Mouse (Mus musculus): ENCODE data around the gene Rpl29. TPM values are rescaled to one million over a fixed set of nuclear protein-coding genes. Genes with fewer than 3 reads are reported as not detected.

Rpl29 gene
- polyA plus RNA-seq (2015; fragmentation: Nextera tagmentation; extraction: Ambion mirVana), result 876 and 951 TPM in 2 replicates

DNA sequence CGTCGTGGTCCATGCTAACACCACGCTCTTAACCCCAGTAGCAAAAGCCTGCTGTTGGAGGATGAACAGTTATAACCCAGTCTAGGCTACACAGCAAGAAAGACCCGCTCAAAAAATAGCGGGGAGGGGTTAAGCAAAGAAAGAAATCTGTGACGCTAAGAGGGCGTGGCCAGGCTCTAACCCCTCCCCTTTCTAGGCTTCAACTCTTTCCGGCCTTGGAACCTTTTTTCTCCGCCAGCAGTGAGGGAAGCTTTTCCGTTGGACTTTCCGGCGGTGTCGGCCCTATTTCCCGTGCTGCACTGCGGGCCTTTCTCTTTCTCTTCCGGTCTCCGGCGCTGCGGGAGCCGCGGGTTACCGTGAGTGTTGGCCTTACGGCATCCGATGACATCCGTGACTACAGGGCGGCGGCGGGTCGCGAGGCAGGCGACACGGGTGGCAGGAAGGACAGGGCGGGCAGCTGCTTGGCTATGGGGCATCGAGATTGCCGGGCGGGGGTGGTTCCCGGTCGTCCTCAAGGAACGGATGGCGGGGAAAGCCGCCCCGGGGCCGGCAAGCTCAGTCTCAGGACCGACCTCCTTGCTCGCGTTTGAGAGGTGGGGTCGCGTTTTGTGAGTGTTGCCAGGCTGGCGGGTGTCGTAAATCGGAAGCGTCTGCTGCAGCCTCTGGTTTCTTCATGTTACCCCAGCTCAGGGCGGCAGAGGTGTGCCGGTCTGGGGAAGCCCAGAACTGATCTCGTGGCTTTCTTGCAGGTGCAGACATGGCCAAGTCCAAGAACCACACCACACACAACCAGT lies at the start of gene Rpl29:
Gene Rpl29 (plus strand): TSS at position 234 of the 794 bp plus-strand sequence.
- Histone ChIP-seq H3K4me2 (replicated peaks) (peak within 1 kb of the TSS; percentile 72), H3K27me3 (no peaks in the 10 kb centered on the region), H3K27ac (peak within 1 kb of the TSS; percentile 97), H3K4me1 (peaks cover 12% of the 10 kb centered on the region), H3K9me3 (no peaks in the 10 kb centered on the region), H3K4me3 (peak within 1 kb of the TSS; percentile 80), H3K9ac (peak within 1 kb of the TSS; percentile 99), H3K36me3 (peaks cover 38% of the 10 kb centered on the region)
- ATAC-seq (ENCODE audit: low FRiP score, low read depth), result peak; percentile 94
- WGBS, result under 1% methylated on average over 55 of the region's 55 CpGs

DNA sequence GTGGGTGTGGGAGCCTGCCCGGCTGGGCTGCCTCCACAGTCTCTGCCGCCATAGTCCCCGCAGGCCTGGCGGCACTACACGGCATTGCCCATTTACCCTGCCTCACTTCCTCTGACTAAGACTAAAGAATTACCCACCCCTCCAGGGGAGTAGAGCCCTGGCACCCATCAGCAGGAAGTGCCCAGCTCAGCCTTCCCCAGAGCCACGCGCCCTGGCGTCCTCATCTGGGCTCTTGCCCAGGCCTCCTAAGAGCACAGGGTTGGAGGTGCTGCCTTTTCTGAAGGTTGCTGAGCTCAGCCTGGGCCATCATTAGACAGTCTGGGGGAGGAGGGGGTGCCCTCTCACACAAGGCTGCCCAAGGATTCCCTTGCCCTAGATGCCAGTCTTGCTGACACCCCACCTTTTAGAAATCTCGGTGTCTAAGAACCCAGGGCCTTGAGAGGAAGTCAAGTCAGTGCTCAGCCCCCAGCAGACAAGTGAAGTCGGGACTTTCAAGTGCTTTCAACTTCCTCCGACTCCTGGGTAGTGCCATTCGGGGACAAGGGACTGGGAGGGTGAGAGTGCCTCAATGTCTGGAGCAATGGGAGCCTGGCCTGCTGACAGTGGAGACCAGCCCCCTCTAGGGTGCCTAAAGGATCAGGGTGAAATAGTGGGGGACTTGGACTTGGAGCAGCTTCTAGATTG lies 42.9 kb upstream of the Rpl29 start:
- H3K4me1 ChIP-seq, result peaks cover 37% of the 10 kb centered on the region
- H3K27ac ChIP-seq, result no peak overlapping the region
- H3K9ac ChIP-seq, result no peak overlapping the region
- no peak overlapping the region for H3K4me3 ChIP-seq
- no peaks in the 10 kb centered on the region for H3K27me3 ChIP-seq
- H3K4me2 ChIP-seq (replicated peaks), result no peak overlapping the region
- H3K36me3 ChIP-seq, result no peaks in the 10 kb centered on the region
- ATAC-seq (ENCODE audit: low FRiP score, low read depth), result no peak
- 87% methylated on average over 12 of the region's 12 CpGs for WGBS
- no peaks in the 10 kb centered on the region; the same call in 1 of the 2 replicates for H3K9me3 ChIP-seq

DNA sequence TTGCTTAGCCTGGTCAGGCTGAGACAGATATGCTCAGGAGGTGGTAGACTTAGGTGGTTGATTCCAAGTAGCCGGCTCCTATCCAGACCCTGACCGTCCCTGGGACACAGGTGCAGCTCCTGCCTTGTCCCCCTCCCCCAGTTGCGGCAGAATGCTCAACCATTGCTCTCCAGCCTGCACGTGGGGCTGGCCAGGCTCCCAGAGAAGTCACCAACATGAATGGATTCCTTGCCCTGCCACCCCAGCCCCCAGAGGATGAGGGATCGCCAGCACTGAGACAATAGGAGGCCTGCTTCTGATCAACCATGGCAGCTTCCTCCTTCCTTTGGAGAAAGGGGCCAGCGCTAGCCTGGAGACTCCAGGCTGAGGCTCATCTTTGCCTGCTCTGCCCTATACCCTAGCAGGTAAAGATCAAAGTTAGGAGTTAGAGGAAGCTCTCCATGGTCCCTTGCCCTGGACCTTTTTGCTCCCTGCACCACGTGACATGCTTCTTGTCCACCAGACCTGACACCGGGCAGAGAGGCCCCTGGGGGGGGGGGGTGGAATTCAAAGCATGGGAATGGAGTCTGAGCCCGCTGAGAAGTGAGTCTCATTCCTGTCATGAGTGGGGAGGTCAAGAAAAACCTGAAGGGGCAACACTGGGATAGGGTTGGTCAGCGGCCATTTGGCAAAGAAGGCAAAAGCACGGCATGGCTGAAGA lies 36.3 kb upstream of the Rpl29 start:
- H3K9me3 ChIP-seq, result no peaks in the 10 kb centered on the region; the same call in 1 of the 2 replicates
- H3K9ac ChIP-seq, result no peak overlapping the region
- 76% methylated on average over 11 of the region's 11 CpGs for WGBS
- H3K27ac ChIP-seq, result no peak overlapping the region
- H3K4me3 ChIP-seq, result no peak overlapping the region
- no peak overlapping the region for H3K4me2 ChIP-seq (replicated peaks)
- H3K27me3 ChIP-seq, result no peaks in the 10 kb centered on the region
- H3K36me3 ChIP-seq, result no peaks in the 10 kb centered on the region
- ATAC-seq (ENCODE audit: low FRiP score, low read depth), result no peak
- peaks cover 35% of the 10 kb centered on the region for H3K4me1 ChIP-seq

DNA sequence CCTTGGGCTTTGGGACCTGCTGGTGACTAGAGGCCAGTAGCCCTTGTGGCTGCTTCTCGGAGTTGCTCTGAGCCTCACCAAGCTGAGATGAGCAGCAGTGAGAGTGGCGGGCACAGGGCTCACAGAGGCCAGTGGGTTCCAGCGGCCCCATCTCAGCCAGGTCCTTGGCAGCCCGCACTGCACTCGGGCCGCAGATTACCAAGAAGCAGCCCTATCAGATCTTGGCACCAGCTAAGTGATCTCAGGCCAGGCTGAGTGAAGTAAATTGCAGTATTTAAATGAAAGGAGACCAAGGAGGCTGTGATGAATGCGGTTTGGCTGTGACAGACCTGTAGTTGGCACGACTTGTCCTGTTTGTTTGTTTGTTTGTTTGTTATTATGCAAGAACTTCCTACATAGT lies 35.7 kb upstream of the Rpl29 start:
- WGBS, result 94% methylated on average over 8 of the region's 8 CpGs
- no peak overlapping the region for H3K9ac ChIP-seq

DNA sequence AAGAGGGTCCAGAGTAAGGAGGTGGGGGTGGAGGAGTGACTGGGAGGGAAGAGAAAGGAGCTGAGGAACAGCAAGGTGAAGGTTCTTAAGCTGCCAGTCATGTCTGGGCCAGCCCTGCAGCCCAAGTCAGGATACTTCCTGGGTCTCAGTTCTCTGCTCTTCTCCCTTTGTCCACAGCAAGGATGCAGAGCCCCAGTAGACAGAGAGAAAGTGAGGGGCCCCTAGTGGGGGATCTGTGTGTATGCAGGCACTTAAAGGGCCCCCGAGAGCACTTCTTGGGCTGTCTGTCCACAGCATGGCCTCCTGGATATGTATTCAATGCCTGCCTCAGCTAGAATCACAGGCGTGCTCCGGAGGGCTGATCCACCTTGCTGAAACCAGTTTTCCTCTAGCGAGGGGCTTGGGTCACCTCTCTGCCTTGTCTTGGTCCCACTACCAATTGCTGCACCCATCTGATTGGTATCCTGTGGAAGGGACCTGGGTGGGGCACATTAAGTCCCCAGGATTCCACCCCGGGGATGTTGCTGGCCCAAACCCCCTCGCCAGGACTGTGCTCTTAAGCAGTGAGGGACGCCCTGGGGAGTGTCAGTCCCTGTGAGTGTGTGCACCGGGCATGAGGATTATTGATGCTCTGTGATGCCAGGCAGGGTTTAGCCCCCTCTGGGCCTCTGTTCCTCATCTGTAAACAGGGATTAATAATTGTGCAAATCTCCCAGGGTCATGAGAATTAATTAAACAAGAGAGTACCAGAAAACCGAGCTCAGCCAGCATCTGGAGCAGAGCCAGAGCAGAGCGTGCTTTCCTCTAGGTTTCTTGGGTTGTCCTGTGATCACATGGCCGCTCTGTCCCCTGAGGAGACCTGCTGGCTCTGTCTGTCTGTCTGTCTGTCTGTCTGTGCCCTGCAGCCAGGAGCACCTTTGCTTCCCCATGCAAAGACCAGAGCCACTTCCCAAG lies 34.3 kb upstream of the Rpl29 start:
- Histone ChIP-seq H3K27me3 (no peaks in the 10 kb centered on the region), H3K27ac (0 out of 2 replicates have a peak overlapping the region, but pooled peaks have one; percentile 33), H3K9me3 (no peaks in the 10 kb centered on the region), H3K4me3 (no peak overlapping the region), H3K4me1 (peaks cover 41% of the 10 kb centered on the region), H3K36me3 (no peaks in the 10 kb centered on the region), H3K4me2 (replicated peaks) (no peak overlapping the region), H3K9ac (peak overlapping the region; percentile 36; the same call in 1 of the 2 replicates)
- WGBS, result 48% methylated on average over 11 of the region's 11 CpGs
- peak; percentile 51; the same call in 1 of the 2 replicates for ATAC-seq (ENCODE audit: low FRiP score, low read depth)

More for the DNA sequence above, 35.7 kb upstream of the Rpl29 start:
- H3K27ac ChIP-seq, result no peak overlapping the region
- H3K36me3 ChIP-seq, result no peaks in the 10 kb centered on the region
- H3K27me3 ChIP-seq, result no peaks in the 10 kb centered on the region
- H3K4me1 ChIP-seq, result peaks cover 35% of the 10 kb centered on the region
- no peak for ATAC-seq (ENCODE audit: low FRiP score, low read depth)
- no peak overlapping the region for H3K4me2 ChIP-seq (replicated peaks)
- H3K9me3 ChIP-seq, result no peaks in the 10 kb centered on the region; the same call in 1 of the 2 replicates
- H3K4me3 ChIP-seq, result no peak overlapping the region

DNA sequence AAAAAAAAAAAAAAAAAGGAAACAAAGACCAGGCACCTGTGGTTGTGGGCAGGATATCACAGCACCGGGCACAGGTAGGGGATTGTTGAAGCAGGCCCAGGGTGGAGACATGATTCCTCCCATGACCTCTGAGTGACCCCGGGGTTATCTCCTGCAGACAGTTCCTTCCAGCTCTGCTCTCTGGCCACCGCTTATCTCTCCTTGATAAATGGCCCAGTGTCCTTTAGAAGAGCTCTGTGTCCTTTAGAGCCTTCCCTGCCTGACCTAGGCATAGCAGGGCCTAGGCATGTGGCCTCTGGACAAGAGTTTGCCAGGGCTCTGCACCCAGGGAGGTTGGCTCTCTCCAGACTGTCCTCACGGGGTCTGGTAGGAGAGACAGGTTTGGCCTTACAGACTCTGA lies 31.5 kb upstream of the Rpl29 start:
- no peak overlapping the region for H3K4me3 ChIP-seq
- H3K27me3 ChIP-seq, result no peaks in the 10 kb centered on the region
- WGBS, result 68% methylated on average over 4 of the region's 4 CpGs
- no peaks in the 10 kb centered on the region for H3K36me3 ChIP-seq
- H3K4me2 ChIP-seq (replicated peaks), result no peak overlapping the region
- no peak overlapping the region for H3K9ac ChIP-seq
- H3K27ac ChIP-seq, result no peak overlapping the region
- H3K4me1 ChIP-seq, result peaks cover 29% of the 10 kb centered on the region
- H3K9me3 ChIP-seq, result no peaks in the 10 kb centered on the region
- ATAC-seq (ENCODE audit: low FRiP score, low read depth), result no peak

DNA sequence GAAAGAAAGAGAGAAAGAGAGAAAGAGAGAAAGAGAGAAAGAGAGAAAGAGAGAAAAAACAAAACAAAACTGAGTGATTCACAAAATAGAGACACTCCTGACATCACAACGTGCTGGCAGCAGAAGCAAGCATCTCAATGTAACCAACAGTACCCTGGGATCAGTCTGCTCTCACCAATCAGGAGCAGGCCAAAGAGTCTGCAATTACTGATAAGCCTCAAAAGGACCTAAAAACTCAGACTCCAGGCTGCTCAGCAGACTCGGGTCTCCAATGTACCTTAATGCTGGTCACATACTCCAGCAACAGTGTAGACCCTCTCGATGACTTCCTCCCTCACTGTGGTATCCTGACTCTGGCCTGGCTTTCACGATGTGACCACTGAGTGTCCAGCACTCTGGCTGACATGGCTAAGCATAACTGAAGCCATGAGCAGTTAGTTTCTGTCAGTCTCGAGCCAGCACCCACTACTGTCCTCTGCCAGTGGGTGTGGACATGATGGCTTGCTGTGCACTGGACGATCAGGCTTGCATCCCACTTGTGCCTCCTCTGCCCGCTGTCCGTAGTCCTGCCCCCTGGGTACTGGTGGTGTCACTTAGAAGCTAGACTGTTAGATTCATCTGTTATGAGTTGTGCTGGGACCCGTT lies 30.5 kb upstream of the Rpl29 start:
- Histone ChIP-seq H3K4me1 (peaks cover 30% of the 10 kb centered on the region), H3K27me3 (no peaks in the 10 kb centered on the region), H3K9me3 (no peaks in the 10 kb centered on the region), H3K4me2 (replicated peaks) (no peak overlapping the region), H3K36me3 (no peaks in the 10 kb centered on the region), H3K4me3 (no peak overlapping the region), H3K9ac (no peak overlapping the region), H3K27ac (no peak overlapping the region)
- ATAC-seq (ENCODE audit: low FRiP score, low read depth), result no peak
- 70% methylated on average over 9 of the region's 9 CpGs for WGBS

DNA sequence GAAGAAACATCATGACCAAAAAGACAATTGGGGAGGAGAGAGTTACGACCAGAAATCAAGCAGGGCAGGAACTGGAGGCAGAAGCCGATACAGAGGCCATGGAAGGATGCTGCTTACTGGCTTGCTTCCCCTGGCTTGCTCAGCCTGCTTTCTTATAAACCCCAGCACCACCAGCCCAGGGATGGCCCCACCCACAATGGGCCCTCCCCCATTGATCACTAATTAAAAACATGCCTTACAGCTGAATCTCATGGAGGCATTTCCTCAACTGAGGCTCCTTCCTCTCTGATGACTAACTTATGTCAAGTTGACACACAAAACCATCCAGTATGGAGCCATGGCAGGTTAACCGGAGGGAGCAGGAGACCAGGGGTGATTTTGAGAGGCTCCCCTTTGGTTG lies 29.4 kb upstream of the Rpl29 start:
- Histone ChIP-seq H3K27ac (no peak overlapping the region), H3K4me2 (replicated peaks) (no peak overlapping the region), H3K36me3 (no peaks in the 10 kb centered on the region), H3K4me3 (no peak overlapping the region), H3K9me3 (no peaks in the 10 kb centered on the region), H3K9ac (no peak overlapping the region), H3K27me3 (no peaks in the 10 kb centered on the region), H3K4me1 (peaks cover 23% of the 10 kb centered on the region)
- no peak for ATAC-seq (ENCODE audit: low FRiP score, low read depth)
- WGBS, result 55% methylated on average over 3 of the region's 3 CpGs

DNA sequence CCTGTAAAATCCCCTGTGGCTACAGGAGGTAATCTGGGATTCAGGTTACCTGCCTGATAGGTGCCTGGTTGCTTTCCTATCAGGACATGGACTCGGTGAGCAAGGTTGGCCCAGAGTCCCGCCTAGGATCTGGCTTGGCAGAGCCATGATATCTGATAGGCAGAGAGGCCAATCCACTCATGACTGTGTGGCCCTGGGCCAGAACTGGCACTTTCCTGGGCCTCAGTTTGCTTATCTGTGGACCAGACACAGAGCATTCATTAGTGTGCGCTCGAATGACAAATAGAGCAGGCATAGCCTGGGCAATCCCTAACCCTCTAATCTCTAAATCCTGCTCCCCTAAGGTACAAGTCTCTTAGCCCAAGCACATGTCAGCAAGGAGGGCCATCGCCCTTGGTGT lies 27.1 kb upstream of the Rpl29 start:
- Histone ChIP-seq H3K4me1 (peaks cover 35% of the 10 kb centered on the region), H3K36me3 (no peaks in the 10 kb centered on the region), H3K4me3 (no peak overlapping the region), H3K9ac (no peak overlapping the region), H3K4me2 (replicated peaks) (no peak overlapping the region), H3K27ac (no peak overlapping the region), H3K27me3 (no peaks in the 10 kb centered on the region), H3K9me3 (no peaks in the 10 kb centered on the region)
- no peak for ATAC-seq (ENCODE audit: low FRiP score, low read depth)
- WGBS, result 81% methylated on average over 5 of the region's 5 CpGs

DNA sequence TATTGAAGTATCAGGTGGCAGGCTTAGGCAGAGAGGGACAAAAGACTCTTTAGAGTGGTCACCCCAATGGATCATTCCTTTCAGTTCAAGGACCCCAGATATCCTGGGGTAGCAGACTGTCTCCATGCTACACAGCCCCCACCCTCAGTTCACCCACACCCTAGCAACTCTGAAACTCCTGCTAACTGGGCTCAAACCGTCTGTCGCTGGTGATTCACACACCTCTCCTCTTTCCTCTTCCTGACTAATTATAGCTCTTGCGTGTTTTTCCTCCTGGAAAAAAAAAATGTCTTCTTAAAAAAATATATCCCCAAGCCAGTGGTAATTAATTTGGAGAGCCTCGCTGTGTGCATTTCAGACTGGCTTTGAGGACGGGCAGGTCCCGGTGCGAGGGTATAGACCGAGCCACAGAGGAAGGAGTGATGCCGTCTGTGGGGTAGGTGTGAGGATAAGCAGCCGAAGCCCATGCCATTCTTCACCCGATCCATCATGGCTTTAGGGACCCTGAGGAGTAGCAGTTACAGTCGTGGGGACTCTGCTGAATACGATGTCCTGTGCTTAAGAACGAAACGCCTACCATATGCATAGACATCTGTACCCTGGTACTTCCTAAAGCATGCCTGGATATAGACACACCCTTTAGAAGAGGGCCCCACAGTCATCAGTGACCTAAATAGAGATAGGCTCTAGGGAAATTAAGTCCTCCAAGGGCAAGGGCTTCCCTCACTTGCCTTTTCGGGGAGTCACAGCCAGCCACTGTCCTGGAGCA lies 26.5 kb upstream of the Rpl29 start:
- no peaks in the 10 kb centered on the region for H3K27me3 ChIP-seq
- no peaks in the 10 kb centered on the region for H3K9me3 ChIP-seq
- 67% methylated on average over 16 of the region's 16 CpGs for WGBS
- no peak for ATAC-seq (ENCODE audit: low FRiP score, low read depth)
- H3K4me1 ChIP-seq, result peaks cover 35% of the 10 kb centered on the region
- H3K9ac ChIP-seq, result no peak overlapping the region
- H3K27ac ChIP-seq, result no peak overlapping the region
- H3K4me3 ChIP-seq, result no peak overlapping the region
- no peaks in the 10 kb centered on the region for H3K36me3 ChIP-seq
- no peak overlapping the region for H3K4me2 ChIP-seq (replicated peaks)

Measured in limb, embryonic 13.5 days (tissue).